Mouse (Mus musculus): Measurements from ENCODE around the gene N4bp2l2. TPM values are rescaled to one million over a fixed set of nuclear protein-coding genes. Genes with fewer than 3 reads are reported as not detected.

N4bp2l2 gene
- total and polyA plus RNA-seq, 3 experiments, result 53.1 to 84.4 (median 80.0) TPM

DNA sequence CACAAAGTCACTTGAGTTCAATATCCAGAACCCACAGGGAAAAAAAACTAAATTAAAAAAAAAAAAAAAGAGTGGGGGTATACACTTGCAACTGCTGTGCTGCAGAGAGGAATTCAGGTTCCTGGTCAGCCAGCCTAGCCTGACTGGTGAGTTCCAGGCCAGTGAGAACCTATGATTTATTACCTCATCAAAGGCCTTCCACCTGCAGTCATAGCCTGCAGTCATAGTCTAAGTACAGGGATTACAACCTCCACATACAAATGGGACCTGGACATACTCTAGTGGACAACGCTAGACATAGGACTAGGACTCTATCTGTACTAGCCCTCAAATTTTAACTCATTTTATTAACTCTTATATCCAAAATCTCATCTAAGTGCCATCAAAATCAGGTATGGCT is 36.7 kb downstream of the N4bp2l2 start:
- Histone ChIP-seq H3K36me3 (replicated peaks in 1 of 2; ENCODE audit: control insufficient read depth in 1 of 2, insufficient read depth in 1 of 2, low read length in 1 of 2) (peaks cover 8 to 48% of the 10 kb centered on the region in 2 experiments), H3K4me3 (replicated peaks in 1 of 3; ENCODE audit: low read depth in 2 of 3, low read length in 2 of 3, poor library complexity in 1 of 3) (no peak overlapping the region), H3K27me3 (replicated peaks) (no peaks in the 10 kb centered on the region), H3K4me2 (ENCODE audit: insufficient read depth, low read depth, poor library complexity, severe bottlenecking) (no peak overlapping the region), H3K4me1 (ENCODE audit: control insufficient read depth in 1 of 2, insufficient read depth in 2 of 2) (peaks cover 0 to 11% of the 10 kb centered on the region in 2 experiments; a peak in 1 of 4 replicates), H3K27ac (ENCODE audit: insufficient read depth, low read depth) (no peak overlapping the region), H3K9me3 (replicated peaks; ENCODE audit: low read length) (no peaks in the 10 kb centered on the region), H3K79me2 (replicated peaks; ENCODE audit: control insufficient read depth, extremely low read depth, insufficient read depth, poor library complexity, severe bottlenecking) (0 out of 2 replicates have a peak, but pooled peaks cover 2% of the 10 kb centered on the region), H3K9ac (ENCODE audit: insufficient read depth, low read depth) (no peak overlapping the region)
- dilution Hi-C loops (cut with MboI; ENCODE audit: extremely low pct_ligation_motif_present, extremely low pct_unique_long_range_greater_than_20kb, low sequenced_read_pairs), result no loop called here
- no peak for DNase-seq (ENCODE audit: extremely low read depth)
- in situ Hi-C loops (cut with MboI; ENCODE audit: low pct_ligation_motif_present, low pct_unique_long_range_greater_than_20kb, low sequenced_read_pairs), result no loop called here
- TF ChIP-seq JUND (conservative IDR thresholded peaks at IDR 0.05; ENCODE audit: low read depth, low read length) (no peak), USF1 (IDR thresholded peaks at IDR 0.05; ENCODE audit: low read depth, low read length) (no peak), EP300 (IDR thresholded peaks at IDR 0.05; ENCODE audit: low read length) (no peak), NRF1 (IDR thresholded peaks at IDR 0.05; ENCODE audit: low read depth, low read length) (no peak), JUN (IDR thresholded peaks at IDR 0.05; ENCODE audit: insufficient read depth, low read depth, low read length) (no peak), MXI1 (IDR thresholded peaks at IDR 0.05; ENCODE audit: low read depth, low read length) (no peak), MEF2A (IDR thresholded peaks at IDR 0.05; ENCODE audit: borderline replicate concordance, low read depth, low read length) (no peak), TCF12 (IDR thresholded peaks at IDR 0.05; ENCODE audit: low read depth, low read length) (no peak)

DNA sequence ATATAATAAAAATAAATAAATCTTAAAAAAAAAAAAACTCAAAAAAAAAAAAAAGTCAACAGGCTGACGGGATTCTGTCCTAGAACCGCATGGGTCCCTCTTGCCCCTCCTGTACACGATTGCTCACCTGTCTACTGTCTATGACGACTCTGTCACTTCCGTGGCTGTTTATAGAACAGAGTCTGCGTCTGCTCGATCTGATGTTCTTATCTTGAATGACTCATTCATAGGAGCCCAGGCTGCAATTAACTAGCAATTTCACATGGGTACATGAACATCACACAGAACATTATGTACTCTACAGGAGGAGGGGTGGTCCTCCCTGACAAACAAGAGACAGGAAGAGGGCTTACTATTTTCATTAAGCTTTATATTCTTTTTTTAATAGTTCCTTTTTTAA is 40.5 kb downstream of the N4bp2l2 start:
- no peak for DNase-seq (ENCODE audit: extremely low read depth)
- dilution Hi-C loops (cut with MboI; ENCODE audit: extremely low pct_ligation_motif_present, extremely low pct_unique_long_range_greater_than_20kb, low sequenced_read_pairs), result no loop called here

DNA sequence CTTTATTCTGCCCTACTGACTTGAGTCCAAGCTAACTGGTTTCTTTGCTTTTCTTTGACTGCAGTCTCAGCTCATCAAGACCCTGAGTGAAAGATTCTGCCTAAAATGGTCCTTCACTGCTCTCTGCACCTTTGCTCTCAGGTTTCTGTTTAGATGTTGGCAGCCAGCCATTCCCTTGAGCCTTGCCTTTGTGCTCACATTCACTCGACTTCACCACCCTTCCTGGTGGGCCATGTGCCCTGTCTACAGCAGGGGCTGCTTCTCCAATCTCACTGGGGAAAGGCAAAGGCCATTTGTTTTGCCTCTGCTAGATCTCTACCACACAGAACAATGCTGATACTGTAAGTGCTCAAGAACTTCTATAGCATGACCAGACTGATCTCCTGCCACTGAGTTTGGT is 43.2 kb downstream of the N4bp2l2 start:
- in situ Hi-C loops (cut with MboI; ENCODE audit: low pct_ligation_motif_present, low pct_unique_long_range_greater_than_20kb, low sequenced_read_pairs) (no loop called here), dilution Hi-C loops (cut with MboI; ENCODE audit: extremely low pct_ligation_motif_present, extremely low pct_unique_long_range_greater_than_20kb, low sequenced_read_pairs) (no loop called here)
- no peak overlapping the region for H3K9ac ChIP-seq (ENCODE audit: insufficient read depth, low read depth)
- H3K9me3 ChIP-seq (replicated peaks; ENCODE audit: low read length), result no peaks in the 10 kb centered on the region
- H3K79me2 ChIP-seq (replicated peaks; ENCODE audit: control insufficient read depth, extremely low read depth, insufficient read depth, poor library complexity, severe bottlenecking), result no peaks in the 10 kb centered on the region
- DNase-seq (ENCODE audit: extremely low read depth), result no peak
- H3K4me1 ChIP-seq (ENCODE audit: control insufficient read depth in 1 of 2, insufficient read depth in 2 of 2), result peaks cover 23 to 63% of the 10 kb centered on the region in 2 experiments
- H3K4me2 ChIP-seq (ENCODE audit: insufficient read depth, low read depth, poor library complexity, severe bottlenecking), result no peak overlapping the region
- H3K4me3 ChIP-seq (replicated peaks in 1 of 3; ENCODE audit: low read depth in 2 of 3, low read length in 2 of 3, poor library complexity in 1 of 3), result no peak overlapping the region
- no peaks in the 10 kb centered on the region for H3K27me3 ChIP-seq (replicated peaks)
- H3K27ac ChIP-seq (ENCODE audit: insufficient read depth, low read depth), result peak overlapping the region; percentile 22
- H3K36me3 ChIP-seq (replicated peaks in 1 of 2; ENCODE audit: control insufficient read depth in 1 of 2, insufficient read depth in 1 of 2, low read length in 1 of 2), result peaks cover 2 to 28% of the 10 kb centered on the region in 2 experiments
- no peak for TF ChIP-seq ZC3H11A (IDR thresholded peaks at IDR 0.05; ENCODE audit: low read depth, low read length)
- TF ChIP-seq SMC3 (IDR thresholded peaks at IDR 0.05; ENCODE audit: low read depth, low read length), result no peak
- TF ChIP-seq ZNF384 (IDR thresholded peaks at IDR 0.05; ENCODE audit: low read depth, low read length), result no peak
- TF ChIP-seq UBTF (IDR thresholded peaks at IDR 0.05; ENCODE audit: low read depth, low read length), result no peak
- no peak for TF ChIP-seq GABPA (IDR thresholded peaks at IDR 0.05; ENCODE audit: insufficient replicate concordance, low read depth, low read length)
- no peak for TF ChIP-seq PAX5 (IDR thresholded peaks at IDR 0.05; ENCODE audit: low read length)
- no peak for TF ChIP-seq POLR2AphosphoS2 (IDR thresholded peaks at IDR 0.05; ENCODE audit: low read depth, low read length)

More for the DNA sequence above, 40.5 kb downstream of the N4bp2l2 start:
- Histone ChIP-seq H3K27ac (ENCODE audit: insufficient read depth, low read depth) (no peak overlapping the region), H3K4me1 (ENCODE audit: control insufficient read depth in 1 of 2, insufficient read depth in 2 of 2) (peaks cover 15 to 37% of the 10 kb centered on the region in 2 experiments), H3K4me2 (ENCODE audit: insufficient read depth, low read depth, poor library complexity, severe bottlenecking) (no peak overlapping the region), H3K9me3 (replicated peaks; ENCODE audit: low read length) (no peaks in the 10 kb centered on the region), H3K9ac (ENCODE audit: insufficient read depth, low read depth) (no peak overlapping the region), H3K4me3 (replicated peaks in 1 of 3; ENCODE audit: low read depth in 2 of 3, low read length in 2 of 3, poor library complexity in 1 of 3) (no peak overlapping the region), H3K36me3 (replicated peaks in 1 of 2; ENCODE audit: control insufficient read depth in 1 of 2, insufficient read depth in 1 of 2, low read length in 1 of 2) (peaks cover 5 to 34% of the 10 kb centered on the region in 2 experiments), H3K79me2 (replicated peaks; ENCODE audit: control insufficient read depth, extremely low read depth, insufficient read depth, poor library complexity, severe bottlenecking) (no peaks in the 10 kb centered on the region), H3K27me3 (replicated peaks) (no peaks in the 10 kb centered on the region)
- in situ Hi-C loops (cut with MboI; ENCODE audit: low pct_ligation_motif_present, low pct_unique_long_range_greater_than_20kb, low sequenced_read_pairs), result no loop called here
- no peak for TF ChIP-seq PAX5 (IDR thresholded peaks at IDR 0.05; ENCODE audit: low read length)
- no peak for TF ChIP-seq MYC (IDR thresholded peaks at IDR 0.05; ENCODE audit: low read depth, low read length)
- TF ChIP-seq CHD2 (IDR thresholded peaks at IDR 0.05; ENCODE audit: low read length), result no peak
- no peak for TF ChIP-seq NELFE (IDR thresholded peaks at IDR 0.05; ENCODE audit: low read depth, low read length)
- TF ChIP-seq ZKSCAN1 (IDR thresholded peaks at IDR 0.05; ENCODE audit: borderline replicate concordance, low read depth, low read length), result no peak
- TF ChIP-seq UBTF (IDR thresholded peaks at IDR 0.05; ENCODE audit: low read depth, low read length), result no peak
- no peak for TF ChIP-seq E2F4 (IDR thresholded peaks at IDR 0.05; ENCODE audit: insufficient replicate concordance, low read depth, low read length)
- no peak for TF ChIP-seq TCF12 (IDR thresholded peaks at IDR 0.05; ENCODE audit: low read depth, low read length)
- TF ChIP-seq TBP (conservative IDR thresholded peaks at IDR 0.05; ENCODE audit: low read depth, low read length), result no peak
